41 mouse cellular contexts compared by ENCODE assay signal in the genomic region with DNA sequence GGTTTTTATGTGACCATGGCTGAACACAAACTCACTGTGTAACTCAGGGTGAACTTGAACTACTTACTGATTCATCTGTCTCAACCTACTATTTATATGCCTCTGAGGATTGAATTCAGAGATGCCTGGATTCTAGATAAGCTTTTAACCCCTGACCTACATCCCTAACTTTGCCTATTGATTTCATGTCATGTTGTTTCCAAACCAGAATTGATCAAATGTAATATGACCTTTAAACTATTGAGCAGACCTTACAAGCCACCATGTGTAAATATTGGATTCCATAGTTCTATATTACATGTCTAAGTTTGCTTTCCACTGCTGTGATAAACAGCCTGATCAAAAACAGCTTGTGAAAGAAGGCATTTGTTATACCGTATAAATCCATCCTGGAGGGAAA. TPM values are rescaled to one million over a fixed set of nuclear protein-coding genes. Genes with fewer than 3 reads are reported as not detected.
"Had no signal": no experiment of that assay in that cellular context is flagged by ENCODE, and none has a peak within 500 bp of the region (broad histone marks: within the 10 kb centered on the region; RNA-seq: fewer than 3 reads in every experiment).

No protein-coding gene starts in this region.

- H3K4me2 ChIP-seq: heart, embryonic 12.5 days; hindbrain, embryonic 12.5 days; hindbrain, embryonic 14.5 days; intestine, embryonic 15.5 days; kidney, embryonic 15.5 days; limb, embryonic 12.5 days had no signal

- ATAC-seq: forebrain, embryonic 16.5 days; hindbrain, embryonic 16.5 days; inflammation-experienced regulatory T-cells, adult 6 months; intestine, embryonic 15.5 days; intestine, postnatal 0 days had no signal

- H3K27me3 ChIP-seq: heart, embryonic 12.5 days; hindbrain, embryonic 12.5 days; intestine, embryonic 15.5 days; kidney, embryonic 15.5 days; limb, embryonic 12.5 days had no signal

- H3K36me3 ChIP-seq: heart, embryonic 10.5 days; heart, embryonic 12.5 days; hindbrain, embryonic 10.5 days; hindbrain, embryonic 12.5 days; intestine, embryonic 15.5 days; kidney, embryonic 15.5 days; limb, embryonic 10.5 days; limb, embryonic 12.5 days had no signal

- H3K9ac ChIP-seq: heart, embryonic 12.5 days; hindbrain, embryonic 12.5 days; hindbrain, embryonic 14.5 days; intestine, embryonic 15.5 days; kidney, embryonic 15.5 days; limb, embryonic 12.5 days had no signal

- H3K4me3 ChIP-seq: gastrocnemius, adult 2 months; heart, embryonic 10.5 days; heart, embryonic 12.5 days; hindbrain, embryonic 10.5 days; hindbrain, embryonic 12.5 days; intestine, embryonic 15.5 days; kidney, embryonic 15.5 days; limb, embryonic 10.5 days; limb, embryonic 12.5 days had no signal

- DNase-seq: gastrocnemius, adult 2 months; gastrocnemius, postnatal 14 days; gastrocnemius, postnatal 36 days; heart, adult 18-20 months; heart, postnatal 10 days; heart, postnatal 4 days; kidney, adult 2 months; kidney, adult 9 months; kidney, postnatal 14 days; kidney, postnatal 36 days; layer of hippocampus, adult 9-11 months; layer of hippocampus, postnatal 36 days had no signal

- H3K4me1 ChIP-seq: heart, embryonic 10.5 days; heart, embryonic 12.5 days; hindbrain, embryonic 10.5 days; hindbrain, embryonic 12.5 days; intestine, embryonic 15.5 days; kidney, embryonic 15.5 days; limb, embryonic 10.5 days; limb, embryonic 12.5 days had no signal

- H3K9me3 ChIP-seq: intestine, embryonic 15.5 days had no signal

- H3K27ac ChIP-seq: gastrocnemius, adult 2 months; heart, embryonic 10.5 days; hindbrain, embryonic 10.5 days; hindbrain, embryonic 12.5 days; hindbrain, embryonic 14.5 days; intestine, embryonic 15.5 days; kidney, embryonic 15.5 days; kidney, postnatal 0 days; limb, embryonic 10.5 days; limb, embryonic 12.5 days had no signal

RNA-seq across cellular contexts. Expression of a gene that starts 8.1 kb away (rescaled TPM):
- total RNA-seq: gastrocnemius, adult 2 months; gastrocnemius, postnatal 14 days; gastrocnemius, postnatal 36 days; heart, adult 18-20 months; heart, adult 8-10 months; heart, postnatal 10 days; heart, postnatal 25 days; heart, postnatal 4 days; layer of hippocampus, adult 18-20 months; layer of hippocampus, adult 8-10 months; layer of hippocampus, postnatal 14 days; layer of hippocampus, postnatal 36 days; left cerebral cortex, adult 18-20 months; left cerebral cortex, adult 8-10 months; left cerebral cortex, postnatal 14 days; left cerebral cortex, postnatal 36 days had no signal
- polyA plus RNA-seq: forebrain, embryonic 16.5 days; frontal cortex, adult 2 months; gonadal fat pad, adult 2 months; heart, embryonic 12.5 days; heart, embryonic 14.5 days; heart, embryonic 16.5 days; hindbrain, embryonic 10.5 days; hindbrain, embryonic 12.5 days; hindbrain, embryonic 14.5 days; hindbrain, embryonic 16.5 days; inflammation-experienced regulatory T-cells, adult 6 months; intestine, postnatal 0 days; kidney, adult 2 months; kidney, postnatal 0 days; large intestine, adult 2 months; limb, embryonic 10.5 days; limb, embryonic 12.5 days; limb, embryonic 14.5 days had no signal

RNA-seq across cellular contexts. Expression of a gene that starts 55.5 kb away (rescaled TPM):
- total RNA-seq: gastrocnemius, adult 2 months; gastrocnemius, postnatal 14 days; gastrocnemius, postnatal 36 days; heart, adult 18-20 months; heart, adult 8-10 months; heart, postnatal 10 days; heart, postnatal 25 days; heart, postnatal 4 days; layer of hippocampus, adult 18-20 months; layer of hippocampus, adult 8-10 months; layer of hippocampus, postnatal 14 days; layer of hippocampus, postnatal 36 days; left cerebral cortex, adult 18-20 months; left cerebral cortex, adult 8-10 months; left cerebral cortex, postnatal 14 days; left cerebral cortex, postnatal 36 days had no signal
- polyA plus RNA-seq: forebrain, embryonic 16.5 days; frontal cortex, adult 2 months; gonadal fat pad, adult 2 months; heart, embryonic 10.5 days; heart, embryonic 12.5 days; heart, embryonic 14.5 days; heart, embryonic 16.5 days; hindbrain, embryonic 10.5 days; hindbrain, embryonic 12.5 days; hindbrain, embryonic 14.5 days; hindbrain, embryonic 16.5 days; inflammation-experienced regulatory T-cells, adult 6 months; intestine, embryonic 15.5 days; intestine, postnatal 0 days; kidney, adult 2 months; kidney, embryonic 15.5 days; kidney, postnatal 0 days; large intestine, adult 2 months; limb, embryonic 10.5 days; limb, embryonic 12.5 days; limb, embryonic 14.5 days had no signal
